Mouse (Mus musculus): ENCODE measurements around the gene Fahd1. TPM values are rescaled to one million over a fixed set of nuclear protein-coding genes. Genes with fewer than 3 reads are reported as not detected.

Gene Fahd1
- polyA plus RNA-seq, 1 experiment from 2014 or later = 33.9 TPM

DNA sequence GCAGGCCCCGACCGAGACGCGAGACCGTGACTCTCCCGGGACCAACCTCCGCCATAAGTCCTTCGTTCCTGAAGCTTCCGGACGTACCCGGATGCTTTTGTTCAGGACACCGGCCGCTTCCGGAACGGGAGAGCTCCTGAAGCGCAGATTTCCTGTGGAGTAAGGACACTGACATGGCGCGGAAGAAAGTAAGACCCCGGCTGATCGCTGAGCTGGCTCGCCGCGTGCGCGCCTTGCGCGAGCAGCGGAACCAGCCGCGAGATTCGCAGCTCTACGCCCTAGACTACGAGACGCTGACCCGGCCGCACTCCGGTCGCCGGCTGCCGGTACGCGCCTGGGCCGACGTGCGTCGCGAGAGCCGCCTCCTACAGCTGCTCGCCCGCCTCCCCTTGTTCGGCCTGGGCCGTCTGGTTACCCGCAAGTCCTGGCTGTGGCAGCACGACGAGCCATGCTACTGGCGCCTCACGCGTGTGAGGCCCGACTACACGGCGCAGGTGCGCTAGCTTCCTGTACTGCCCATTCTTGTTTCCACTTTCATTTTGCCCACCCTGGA lies 44.9 kb upstream of the Fahd1 start, which contains the start of the genes Eme2 and Mrps34:
Eme2 (minus strand) TSS at position 93 of the 553 bp plus-strand sequence.
Mrps34 (plus strand) TSS at position 122 of the 553 bp plus-strand sequence.
- Histone ChIP-seq H3K27me3 (replicated peaks; ENCODE audit: control insufficient read depth, insufficient read depth, low read length) (no peaks in the 10 kb centered on the region), H3K4me3 (ENCODE audit: low read depth, low read length) (peak within 1 kb of the TSS; percentile 97), H3K36me3 (ENCODE audit: control insufficient read depth, insufficient read depth, low read length) (peaks cover 67% of the 10 kb centered on the region), H3K4me2 (ENCODE audit: low read length) (peak within 1 kb of the TSS; percentile 83), H3K9ac (ENCODE audit: low read length) (peak within 1 kb of the TSS; percentile 85), H3K4me1 (replicated peaks; ENCODE audit: control insufficient read depth, insufficient read depth, low read length) (peaks cover 27% of the 10 kb centered on the region), H3K27ac (ENCODE audit: low read depth) (peak within 1 kb of the TSS; percentile 69), H3K9me3 (ENCODE audit: control insufficient read depth, low read length) (no peaks in the 10 kb centered on the region)
- ATAC-seq (replicated peaks; ENCODE audit: low FRiP score, low TSS enrichment, low read depth) = peak; percentile 47
- WGBS = under 1% methylated on average over 62 of the region's 62 CpGs
- DNase-seq (ENCODE audit: low spot score) = peak; percentile 93

DNA sequence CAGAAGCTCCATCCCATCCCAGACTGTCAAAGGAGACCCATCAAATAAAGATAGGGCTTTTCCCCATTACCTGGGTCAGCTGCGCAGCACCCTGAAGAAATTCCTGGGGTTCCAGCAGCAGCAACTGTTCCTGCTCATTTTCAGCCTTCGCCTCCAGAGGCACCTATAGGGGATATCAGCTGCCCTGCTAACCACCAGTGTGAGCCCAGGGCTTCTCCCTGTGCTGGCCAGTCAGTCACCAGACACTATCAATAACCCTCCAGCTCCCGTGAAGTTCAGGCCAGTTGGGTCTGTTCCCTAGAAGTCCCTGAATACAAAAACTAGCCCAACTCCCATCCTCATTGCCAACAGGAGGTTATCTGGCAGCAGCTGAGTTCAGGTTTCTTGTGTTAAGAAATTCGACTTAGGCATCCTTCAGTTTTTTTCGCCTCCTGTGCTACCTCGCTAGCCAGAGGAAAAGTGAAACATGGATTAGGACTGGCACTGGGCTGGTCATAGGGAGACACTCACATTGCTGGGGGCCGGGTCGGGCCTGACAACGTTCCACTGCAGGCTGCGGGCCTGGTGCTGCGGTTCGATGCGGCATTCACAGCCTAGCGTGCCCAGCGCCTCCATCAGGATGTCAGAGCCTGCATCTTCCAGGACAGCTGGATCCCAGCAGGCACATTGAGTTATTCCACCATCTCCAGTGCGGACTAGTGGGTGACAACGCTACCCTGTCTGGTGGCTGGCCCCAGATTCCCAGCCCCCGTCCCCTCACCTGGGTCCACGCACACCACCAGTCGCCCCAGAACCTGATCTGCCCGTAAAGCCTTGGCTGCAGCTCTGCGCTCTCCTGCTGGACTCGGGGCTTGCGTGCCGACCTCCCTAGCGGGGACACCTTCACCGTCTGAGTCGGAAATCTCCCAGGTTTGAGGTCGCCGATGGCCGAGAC lies 44.2 kb upstream of the Fahd1 start:
- Histone ChIP-seq H3K9me3 (ENCODE audit: control insufficient read depth, low read length) (no peaks in the 10 kb centered on the region), H3K9ac (ENCODE audit: low read length) (peak overlapping the region; percentile 85), H3K27ac (ENCODE audit: low read depth) (peak overlapping the region; percentile 69; the same call in 1 of the 2 replicates), H3K36me3 (ENCODE audit: control insufficient read depth, insufficient read depth, low read length) (peaks cover 67% of the 10 kb centered on the region), H3K4me1 (replicated peaks; ENCODE audit: control insufficient read depth, insufficient read depth, low read length) (peaks cover 27% of the 10 kb centered on the region), H3K4me3 (ENCODE audit: low read depth, low read length) (peak overlapping the region; percentile 97), H3K27me3 (replicated peaks; ENCODE audit: control insufficient read depth, insufficient read depth, low read length) (no peaks in the 10 kb centered on the region), H3K4me2 (ENCODE audit: low read length) (peak overlapping the region; percentile 83)
- no peak for ATAC-seq (replicated peaks; ENCODE audit: low FRiP score, low TSS enrichment, low read depth)
- no peak for DNase-seq (ENCODE audit: low spot score)
- WGBS = 11% methylated on average over 31 of the region's 31 CpGs

DNA sequence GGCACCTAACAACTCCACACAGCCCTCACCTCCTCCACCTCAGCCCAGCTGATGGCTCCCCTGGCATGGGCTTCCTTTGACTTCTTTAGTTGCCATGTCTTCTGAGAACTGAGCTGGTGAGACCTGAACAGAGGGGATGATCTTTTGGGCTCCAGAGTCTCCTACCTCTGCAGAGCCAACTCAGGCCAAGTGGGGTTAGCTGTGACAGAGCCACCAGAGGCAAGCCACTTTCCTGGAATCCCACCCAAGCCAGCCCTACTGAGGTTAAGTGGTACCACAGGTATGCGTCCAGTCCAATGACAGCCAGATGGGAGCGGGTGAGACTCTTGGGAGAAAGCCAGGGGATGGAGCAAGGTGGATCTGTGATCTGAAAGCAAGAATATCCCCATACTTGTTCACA lies 43.1 kb upstream of the Fahd1 start:
- ATAC-seq (replicated peaks; ENCODE audit: low FRiP score, low TSS enrichment, low read depth) = no peak
- H3K27me3 ChIP-seq (replicated peaks; ENCODE audit: control insufficient read depth, insufficient read depth, low read length) = no peaks in the 10 kb centered on the region
- no peak overlapping the region for H3K27ac ChIP-seq (ENCODE audit: low read depth)
- no peak overlapping the region for H3K4me2 ChIP-seq (ENCODE audit: low read length)
- H3K4me3 ChIP-seq (ENCODE audit: low read depth, low read length) = no peak overlapping the region
- no peak overlapping the region for H3K9ac ChIP-seq (ENCODE audit: low read length)
- H3K4me1 ChIP-seq (replicated peaks; ENCODE audit: control insufficient read depth, insufficient read depth, low read length) = peaks cover 27% of the 10 kb centered on the region
- no peaks in the 10 kb centered on the region for H3K9me3 ChIP-seq (ENCODE audit: control insufficient read depth, low read length)
- peaks cover 62% of the 10 kb centered on the region for H3K36me3 ChIP-seq (ENCODE audit: control insufficient read depth, insufficient read depth, low read length)
- WGBS = 92% methylated on average over 2 of the region's 2 CpGs
- no peak for DNase-seq (ENCODE audit: low spot score)

DNA sequence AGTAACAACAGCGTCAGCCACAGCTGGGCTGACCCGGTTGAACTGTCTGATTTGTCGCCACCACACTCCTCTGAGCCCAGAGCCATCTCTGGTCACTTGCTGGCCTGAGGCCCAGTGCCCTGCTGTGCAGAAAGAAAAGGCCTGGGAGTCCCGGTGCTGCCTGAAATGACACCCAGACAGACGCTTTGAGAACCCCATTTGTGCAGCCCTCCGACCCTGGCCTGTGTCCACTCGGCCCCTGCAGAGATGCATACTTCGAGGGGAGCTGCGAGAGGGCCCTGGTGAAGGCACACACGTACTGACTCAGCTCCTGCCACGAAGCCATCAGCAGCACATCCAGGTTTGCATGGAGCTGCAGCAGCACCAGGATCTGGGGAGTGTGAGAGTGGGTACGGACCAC lies 42.6 kb upstream of the Fahd1 start:
- H3K27me3 ChIP-seq (replicated peaks; ENCODE audit: control insufficient read depth, insufficient read depth, low read length) = no peaks in the 10 kb centered on the region
- peaks cover 29% of the 10 kb centered on the region for H3K4me1 ChIP-seq (replicated peaks; ENCODE audit: control insufficient read depth, insufficient read depth, low read length)
- peaks cover 57% of the 10 kb centered on the region for H3K36me3 ChIP-seq (ENCODE audit: control insufficient read depth, insufficient read depth, low read length)
- H3K4me2 ChIP-seq (ENCODE audit: low read length) = no peak overlapping the region
- H3K4me3 ChIP-seq (ENCODE audit: low read depth, low read length) = no peak overlapping the region
- DNase-seq (ENCODE audit: low spot score) = no peak
- 91% methylated on average over 12 of the region's 12 CpGs for WGBS
- ATAC-seq (replicated peaks; ENCODE audit: low FRiP score, low TSS enrichment, low read depth) = no peak
- no peak overlapping the region for H3K9ac ChIP-seq (ENCODE audit: low read length)
- no peaks in the 10 kb centered on the region for H3K9me3 ChIP-seq (ENCODE audit: control insufficient read depth, low read length)
- no peak overlapping the region for H3K27ac ChIP-seq (ENCODE audit: low read depth)

DNA sequence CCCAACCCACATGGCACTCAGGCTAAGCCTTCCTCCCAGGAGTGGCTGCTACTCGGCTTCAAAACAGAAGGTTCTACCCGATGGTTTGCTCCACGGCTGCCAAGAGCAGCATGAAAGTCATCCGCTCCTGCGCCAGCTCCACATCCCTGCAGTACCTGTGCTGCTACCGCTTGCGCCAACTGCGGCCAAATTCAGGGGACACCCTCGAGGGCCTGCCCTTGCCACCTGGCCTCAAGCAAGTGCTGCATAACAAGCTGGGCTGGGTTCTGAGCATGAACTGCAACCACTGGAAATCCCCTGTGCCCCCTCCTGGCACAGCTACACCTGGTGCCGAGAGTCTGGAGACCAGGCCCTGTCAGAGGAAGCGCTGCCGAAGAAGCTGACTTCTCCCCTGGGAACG lies 41.2 kb upstream of the Fahd1 start:
- no peak for ATAC-seq (replicated peaks; ENCODE audit: low FRiP score, low TSS enrichment, low read depth)
- no peak overlapping the region for H3K27ac ChIP-seq (ENCODE audit: low read depth)
- 88% methylated on average over 12 of the region's 13 CpGs for WGBS

DNA sequence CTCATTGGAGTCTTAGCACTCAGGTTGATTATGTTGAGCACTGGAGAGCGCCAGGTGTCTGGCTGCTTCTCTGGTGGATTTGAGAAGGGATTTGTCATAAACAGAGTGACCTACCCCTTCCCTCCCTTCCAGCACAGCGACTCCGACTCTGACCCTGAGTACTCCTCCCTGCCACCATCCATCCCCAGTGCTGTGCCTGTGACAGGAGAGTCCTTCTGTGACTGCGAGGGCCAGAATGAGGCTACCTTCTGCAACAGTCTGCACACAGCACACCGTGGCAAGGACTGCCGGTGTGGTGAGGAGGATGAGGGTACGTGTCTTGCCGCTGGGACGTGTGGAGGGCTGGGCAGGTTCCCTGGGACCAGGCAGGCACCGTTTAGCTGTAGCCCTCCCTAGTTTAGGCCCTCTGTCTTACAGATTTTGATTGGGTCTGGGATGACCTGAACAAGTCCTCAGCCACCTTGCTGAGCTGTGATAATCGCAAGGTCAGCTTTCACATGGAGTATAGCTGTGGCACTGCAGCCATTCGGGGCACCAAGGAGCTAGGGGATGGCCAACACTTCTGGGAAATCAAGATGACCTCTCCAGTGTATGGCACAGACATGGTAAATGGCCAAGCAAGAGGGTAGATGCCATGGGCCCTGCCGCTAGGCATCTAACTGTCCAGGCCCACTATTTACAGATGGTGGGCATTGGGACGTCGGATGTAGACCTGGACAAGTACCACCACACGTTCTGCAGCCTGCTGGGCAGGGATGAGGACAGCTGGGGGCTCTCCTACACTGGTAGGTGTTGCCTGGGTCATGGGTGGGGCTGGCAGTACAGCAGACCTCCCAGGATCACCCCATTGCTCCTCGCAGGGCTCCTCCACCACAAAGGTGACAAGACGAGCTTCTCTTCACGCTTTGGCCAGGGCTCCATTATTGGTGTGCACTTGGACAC lies 40.3 kb upstream of the Fahd1 start:
- Histone ChIP-seq H3K4me3 (ENCODE audit: low read depth, low read length) (no peak overlapping the region), H3K9me3 (ENCODE audit: control insufficient read depth, low read length) (no peaks in the 10 kb centered on the region), H3K36me3 (ENCODE audit: control insufficient read depth, insufficient read depth, low read length) (peaks cover 48% of the 10 kb centered on the region), H3K27me3 (replicated peaks; ENCODE audit: control insufficient read depth, insufficient read depth, low read length) (no peaks in the 10 kb centered on the region), H3K4me2 (ENCODE audit: low read length) (no peak overlapping the region), H3K4me1 (replicated peaks; ENCODE audit: control insufficient read depth, insufficient read depth, low read length) (peaks cover 21% of the 10 kb centered on the region), H3K27ac (ENCODE audit: low read depth) (no peak overlapping the region), H3K9ac (ENCODE audit: low read length) (no peak overlapping the region)
- ATAC-seq (replicated peaks; ENCODE audit: low FRiP score, low TSS enrichment, low read depth) (no peak), DNase-seq (ENCODE audit: low spot score) (no peak)
- WGBS = 86% methylated on average over 19 of the region's 19 CpGs

More for the DNA sequence above, 41.2 kb upstream of the Fahd1 start:
- Histone ChIP-seq H3K4me1 (replicated peaks; ENCODE audit: control insufficient read depth, insufficient read depth, low read length) (peaks cover 24% of the 10 kb centered on the region), H3K4me2 (ENCODE audit: low read length) (no peak overlapping the region), H3K27me3 (replicated peaks; ENCODE audit: control insufficient read depth, insufficient read depth, low read length) (no peaks in the 10 kb centered on the region), H3K36me3 (ENCODE audit: control insufficient read depth, insufficient read depth, low read length) (peaks cover 48% of the 10 kb centered on the region), H3K9me3 (ENCODE audit: control insufficient read depth, low read length) (no peaks in the 10 kb centered on the region), H3K4me3 (ENCODE audit: low read depth, low read length) (no peak overlapping the region), H3K9ac (ENCODE audit: low read length) (no peak overlapping the region)
- no peak for DNase-seq (ENCODE audit: low spot score)

DNA sequence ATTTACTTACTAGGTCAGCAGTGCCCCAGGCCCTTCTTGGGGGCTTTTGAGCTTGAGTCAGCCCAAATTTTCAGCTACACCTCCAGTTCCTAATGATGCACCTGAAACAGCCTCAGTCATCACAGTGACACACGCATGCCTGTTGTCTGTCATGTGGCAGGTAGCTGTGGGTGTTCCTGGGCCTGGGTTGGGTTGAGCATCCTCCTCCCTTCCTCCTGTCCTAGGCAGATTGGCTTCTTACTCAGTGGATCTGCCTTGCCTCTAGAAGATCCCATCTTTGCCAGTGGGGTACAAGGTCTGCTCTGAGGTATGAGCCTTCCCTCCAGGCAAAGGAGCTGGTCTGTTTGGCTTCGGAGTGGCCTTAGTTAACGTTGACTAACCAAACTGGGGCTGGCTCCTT lies 38.7 kb upstream of the Fahd1 start:
- no peaks in the 10 kb centered on the region for H3K9me3 ChIP-seq (ENCODE audit: control insufficient read depth, low read length)
- H3K36me3 ChIP-seq (ENCODE audit: control insufficient read depth, insufficient read depth, low read length) = peaks cover 51% of the 10 kb centered on the region
- H3K27ac ChIP-seq (ENCODE audit: low read depth) = no peak overlapping the region
- no peak for DNase-seq (ENCODE audit: low spot score)
- peaks cover 18% of the 10 kb centered on the region for H3K4me1 ChIP-seq (replicated peaks; ENCODE audit: control insufficient read depth, insufficient read depth, low read length)
- no peak for ATAC-seq (replicated peaks; ENCODE audit: low FRiP score, low TSS enrichment, low read depth)
- no peak overlapping the region for H3K4me3 ChIP-seq (ENCODE audit: low read depth, low read length)
- H3K9ac ChIP-seq (ENCODE audit: low read length) = no peak overlapping the region
- H3K27me3 ChIP-seq (replicated peaks; ENCODE audit: control insufficient read depth, insufficient read depth, low read length) = no peaks in the 10 kb centered on the region
- no peak overlapping the region for H3K4me2 ChIP-seq (ENCODE audit: low read length)
- 87% methylated on average over 3 of the region's 3 CpGs for WGBS
